Mouse (Mus musculus): ENCODE measurements around the gene Ubl3.

- TF ChIP-seq CTCF (IDR thresholded peaks at IDR 0.05; ENCODE audit: low read depth, low read length) = no peak
- TF ChIP-seq POLR2A (IDR thresholded peaks at IDR 0.05; ENCODE audit: extremely low read depth, insufficient read depth, low read length) = no peak
Measured at GRCm38 (mm10) chr5:148578353-148578752, 25.8 kb upstream of the Ubl3 start.
